Mouse (Mus musculus) stomach, postnatal 0 days (tissue): Measurements from ENCODE around the gene Cdk9. TPM values are rescaled to one million over a fixed set of nuclear protein-coding genes. Genes with fewer than 3 reads are reported as not detected.
A peak's percentile ranks its signal among the peaks of the same experiment; 100 is the strongest.

ENCODE experiments used
- ATAC-seq: fragments of 200-750 bp; cut with Nextera tagmentation; 2 replicates; pipeline ENCODE4 v1.8.0; 2017; ENCODE audit not compliant: low FRiP score, low TSS enrichment
- DNase-seq: peaks from one replicate; pipeline ENCODE4 v3.0.0-alpha.2; 2016; ENCODE audit warnings: low spot score
- H3K27ac ChIP-seq: fragments of 300-500 bp; sonication (generic); replicated peaks from 2 replicates; pipeline ENCODE4 v1.5.1; 2014; ENCODE audit warnings: mild to moderate bottlenecking, control low read depth
- H3K27me3 ChIP-seq: fragments of 300-500 bp; sonication (generic); 2 replicates; pipeline ENCODE4 v1.6.1; 2014; ENCODE audit warnings: low read length; ENCODE audit not compliant: control insufficient read depth, insufficient read depth
- H3K36me3 ChIP-seq: fragments of 300-500 bp; sonication (generic); 2 replicates; pipeline ENCODE4 v1.6.1; 2014; ENCODE audit warnings: low read length, mixed read lengths; ENCODE audit not compliant: control insufficient read depth, insufficient read depth
- H3K4me1 ChIP-seq: fragments of 300-500 bp; sonication (generic); replicated peaks from 2 replicates; pipeline ENCODE4 v1.6.1; 2014; ENCODE audit warnings: antibody characterized with exemption; ENCODE audit not compliant: control insufficient read depth, insufficient read depth
- H3K4me2 ChIP-seq: fragments of 300-500 bp; sonication (generic); replicated peaks from 2 replicates; pipeline ENCODE4 v1.6.1; 2014; ENCODE audit warnings: low read depth, mild to moderate bottlenecking, control low read depth, moderate library complexity
- H3K4me3 ChIP-seq: fragments of 300-500 bp; sonication (generic); 2 replicates; pipeline ENCODE4 v1.5.1; 2014; ENCODE audit warnings: low read depth, low read length, control low read depth
- H3K9ac ChIP-seq: fragments of 300-500 bp; sonication (generic); 2 replicates; pipeline ENCODE4 v1.6.1; 2014; ENCODE audit warnings: mild to moderate bottlenecking, low read length, control low read depth, mixed read lengths
- H3K9me3 ChIP-seq: fragments of 300-500 bp; sonication (generic); 2 replicates; pipeline ENCODE4 v1.6.1; 2016; ENCODE audit warnings: low read length; ENCODE audit not compliant: control insufficient read depth
- CTCF ChIP-seq: IDR thresholded peaks from 2 replicates; pipeline ENCODE4 v1.5.1; 2016; ENCODE audit warnings: antibody characterized with exemption, low read depth, mild to moderate bottlenecking, moderate library complexity
- EP300 ChIP-seq: optimal IDR thresholded peaks from 2 replicates; pipeline ENCODE3; 2016; ENCODE audit warnings: antibody characterized with exemption
- WGBS: fragments of 180-500 bp; shearing (Covaris S2); extraction: QIAGEN DNeasy Blood & Tissue Kit; methylation state at CpG from one replicate; pipeline ENCODE4 v1.1.7; 2014; 5-methylcytosine and 5-hydroxymethylcytosine counted together
- polyA plus RNA-seq: library from polyadenylated mRNA; unstranded; fragments of >200 nt; fragmentation: Nextera tagmentation; extraction: Ambion mirVana; gene quantifications from 2 replicates; pipeline ENCODE4 v1.2.1, GENCODE M21; 2015

Gene Cdk9
- polyA plus RNA-seq, 1 experiment from 2014 or later = 55.8 TPM

GRCm38 (mm10) chr2:32693282-32693681 is 19.6 kb downstream of the Cdk9 start:
- peak overlapping the region; percentile 87 for H3K9ac ChIP-seq
- H3K27me3 ChIP-seq = no peaks in the 10 kb centered on the region
- no peaks in the 10 kb centered on the region for H3K9me3 ChIP-seq
- DNase-seq (peak; percentile 44), ATAC-seq (no peak)
- 6% methylated on average over 7 of the region's 7 CpGs for WGBS
- TF ChIP-seq EP300 (no peak), CTCF (no peak)
- H3K4me3 ChIP-seq = peak overlapping the region; percentile 75
- peaks cover 4% of the 10 kb centered on the region for H3K4me1 ChIP-seq
- H3K36me3 ChIP-seq = no peaks in the 10 kb centered on the region; the same call in 1 of the 2 replicates
- peak overlapping the region; percentile 84 for H3K27ac ChIP-seq
- peak overlapping the region; percentile 95 for H3K4me2 ChIP-seq

DNA sequence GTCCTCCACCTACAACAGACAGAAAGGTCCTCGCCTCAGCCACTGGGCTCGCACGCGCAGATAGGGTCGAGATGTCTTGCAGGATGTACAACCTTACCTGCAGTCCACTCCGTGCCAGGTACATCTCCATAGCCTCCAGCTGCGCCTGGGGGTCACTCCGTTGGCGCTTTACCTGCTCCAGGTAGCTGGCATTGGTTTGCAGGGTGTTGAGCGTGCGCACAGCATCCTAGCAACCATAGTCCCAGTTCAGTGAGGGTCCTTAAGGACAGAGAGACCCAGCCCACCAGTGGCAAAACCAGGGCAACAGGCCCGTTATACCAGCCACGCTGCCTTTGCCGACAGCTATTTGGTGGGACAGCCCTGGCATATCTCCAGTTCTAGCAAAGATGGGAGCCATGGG is 20.4 kb downstream of the Cdk9 start:
- ATAC-seq (no peak), DNase-seq (no peak)
- H3K36me3 ChIP-seq = peaks cover 4% of the 10 kb centered on the region; the same call in 1 of the 2 replicates
- H3K27me3 ChIP-seq = no peaks in the 10 kb centered on the region
- H3K4me2 ChIP-seq = peak overlapping the region; percentile 95; the same call in 1 of the 2 replicates
- no peak for TF ChIP-seq CTCF
- TF ChIP-seq EP300 = no peak
- no peaks in the 10 kb centered on the region for H3K9me3 ChIP-seq
- no peak overlapping the region for H3K4me3 ChIP-seq
- peaks cover 4% of the 10 kb centered on the region for H3K4me1 ChIP-seq
- WGBS = 89% methylated on average over 14 of the region's 14 CpGs
- H3K27ac ChIP-seq = no peak overlapping the region
- no peak overlapping the region for H3K9ac ChIP-seq

DNA sequence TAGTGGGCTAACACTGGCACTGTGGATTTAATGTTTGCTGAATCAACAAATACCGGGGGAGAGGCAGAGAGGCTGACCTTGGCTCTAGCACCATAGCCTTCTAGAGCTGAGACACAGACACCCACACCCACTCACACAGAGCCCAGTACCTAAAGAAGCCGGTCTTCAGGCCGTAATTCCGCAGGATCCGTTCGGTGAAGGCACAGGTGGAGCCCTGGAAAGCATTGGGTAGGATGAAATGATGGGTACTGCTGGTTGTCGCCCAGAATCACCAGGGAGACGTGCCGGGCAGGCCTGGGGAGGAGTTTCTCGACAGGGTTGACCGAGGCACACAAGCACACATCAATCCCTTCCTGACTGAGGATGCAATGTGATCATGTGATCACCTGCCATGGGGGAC is 21.8 kb downstream of the Cdk9 start:
- H3K9ac ChIP-seq = no peak overlapping the region
- H3K9me3 ChIP-seq = no peaks in the 10 kb centered on the region
- H3K4me2 ChIP-seq = no peak overlapping the region
- no peak for ATAC-seq
- H3K27me3 ChIP-seq = no peaks in the 10 kb centered on the region
- H3K4me1 ChIP-seq = peaks cover 4% of the 10 kb centered on the region
- H3K4me3 ChIP-seq = no peak overlapping the region
- no peak for DNase-seq
- H3K27ac ChIP-seq = no peak overlapping the region
- 61% methylated on average over 11 of the region's 11 CpGs for WGBS
- no peak for TF ChIP-seq CTCF
- TF ChIP-seq EP300 = no peak
- H3K36me3 ChIP-seq = peaks cover 12% of the 10 kb centered on the region

DNA sequence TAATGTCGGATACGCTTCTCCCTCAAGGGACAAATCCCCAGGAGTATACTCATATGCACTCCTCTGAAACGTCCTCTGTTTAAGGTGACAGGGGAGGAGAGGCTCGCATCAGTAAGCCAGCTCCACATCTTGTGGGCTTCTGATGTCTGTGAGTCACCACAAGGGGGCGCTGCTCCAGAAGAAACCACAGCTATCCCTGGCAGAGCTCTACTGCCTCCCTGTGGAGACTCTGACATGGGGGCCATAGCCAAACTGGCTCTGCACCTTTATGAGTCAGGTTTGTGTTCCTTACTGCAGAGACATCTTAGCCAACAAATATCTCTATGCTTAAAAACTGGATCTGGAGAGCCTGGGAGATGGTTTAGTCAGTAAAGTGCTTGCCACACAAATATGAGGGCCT is 23.5 kb downstream of the Cdk9 start:
- H3K27ac ChIP-seq = no peak overlapping the region
- no peaks in the 10 kb centered on the region for H3K9me3 ChIP-seq
- DNase-seq = peak; percentile 92
- WGBS = 22% methylated on average over 5 of the region's 5 CpGs
- no peak overlapping the region for H3K4me2 ChIP-seq
- H3K36me3 ChIP-seq = peaks cover 18% of the 10 kb centered on the region
- no peak overlapping the region for H3K4me3 ChIP-seq
- no peaks in the 10 kb centered on the region for H3K27me3 ChIP-seq
- peak; percentile 43; the same call in 1 of the 2 replicates for ATAC-seq
- no peak overlapping the region for H3K9ac ChIP-seq
- peaks cover 4% of the 10 kb centered on the region for H3K4me1 ChIP-seq
- TF ChIP-seq CTCF (peak; percentile 100), EP300 (no peak)

GRCm38 (mm10) chr2:32687562-32687961 is 25.3 kb downstream of the Cdk9 start:
- H3K4me2 ChIP-seq = no peak overlapping the region
- 92% methylated on average over 8 of the region's 8 CpGs for WGBS
- ATAC-seq (no peak), DNase-seq (no peak)
- H3K27ac ChIP-seq = no peak overlapping the region
- H3K36me3 ChIP-seq = peaks cover 31% of the 10 kb centered on the region
- no peak overlapping the region for H3K9ac ChIP-seq
- H3K9me3 ChIP-seq = no peaks in the 10 kb centered on the region
- H3K4me1 ChIP-seq = peaks cover 2% of the 10 kb centered on the region
- H3K4me3 ChIP-seq = no peak overlapping the region
- H3K27me3 ChIP-seq = no peaks in the 10 kb centered on the region
- TF ChIP-seq EP300 (no peak), CTCF (no peak)

DNA sequence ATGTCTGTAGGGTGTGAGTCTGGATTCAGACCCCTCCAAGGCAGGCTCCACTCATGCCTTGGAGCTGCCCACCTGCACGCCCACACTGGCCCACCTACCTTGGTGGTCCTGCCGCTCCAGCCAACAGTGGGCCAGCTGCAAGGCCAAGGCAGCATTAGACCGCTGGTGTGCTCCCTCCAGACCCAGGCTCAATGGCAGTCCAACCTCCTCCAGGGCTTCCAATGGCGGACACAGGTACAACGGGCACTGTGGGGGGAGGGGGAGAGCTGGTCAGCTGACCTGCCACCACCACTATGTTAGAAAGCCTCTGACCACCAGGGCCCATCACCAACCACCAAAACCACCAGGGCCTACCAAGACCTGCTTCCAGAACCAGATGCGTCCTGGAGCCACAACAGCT is 26.2 kb downstream of the Cdk9 start:
- Histone ChIP-seq H3K4me2 (no peak overlapping the region), H3K27ac (no peak overlapping the region), H3K9me3 (no peaks in the 10 kb centered on the region), H3K36me3 (peaks cover 31% of the 10 kb centered on the region), H3K9ac (no peak overlapping the region), H3K4me3 (no peak overlapping the region), H3K27me3 (no peaks in the 10 kb centered on the region), H3K4me1 (no peaks in the 10 kb centered on the region)
- 95% methylated on average over 5 of the region's 6 CpGs for WGBS
- TF ChIP-seq EP300 (no peak), CTCF (no peak)
- DNase-seq (no peak), ATAC-seq (no peak)
